Mouse (Mus musculus) adrenal gland, adult 8-10 months (tissue): ENCODE results near the gene P3h2. TPM values are rescaled to one million over a fixed set of nuclear protein-coding genes. Genes with fewer than 3 reads are reported as not detected.

Source experiments
- DNase-seq: peaks from one replicate; pipeline ENCODE4 v3.0.0; 2022
- total RNA-seq, 4 experiments: library from RNA; stranded (reverse); gene quantifications; 2 replicates each; pipeline ENCODE4 v1.2.4; 2022

Gene P3h2
- total RNA-seq, 4 experiments from 2014 or later = 8.9 to 11.1 (median 9.7) TPM

DNA sequence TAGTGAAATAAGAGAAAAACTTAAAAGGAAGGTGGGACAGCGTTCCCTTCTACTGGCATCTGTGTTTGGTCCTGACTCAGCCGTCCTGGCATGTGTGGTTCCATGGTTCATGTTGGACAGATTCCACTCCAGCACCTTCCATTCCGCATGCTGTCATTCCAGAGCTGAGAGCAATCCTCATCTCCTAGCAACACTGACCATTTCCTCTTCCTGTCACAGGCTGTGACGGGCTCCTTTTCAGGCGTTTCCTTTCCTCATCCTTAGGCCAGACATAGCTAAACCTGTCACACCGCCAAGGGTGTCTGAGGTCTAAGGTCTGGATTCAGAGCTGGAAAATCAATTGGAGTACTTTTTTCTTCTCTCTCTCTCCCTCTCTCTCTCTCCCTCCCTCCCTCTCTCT lies 40.5 kb downstream of the P3h2 start:
- no peak for DNase-seq

DNA sequence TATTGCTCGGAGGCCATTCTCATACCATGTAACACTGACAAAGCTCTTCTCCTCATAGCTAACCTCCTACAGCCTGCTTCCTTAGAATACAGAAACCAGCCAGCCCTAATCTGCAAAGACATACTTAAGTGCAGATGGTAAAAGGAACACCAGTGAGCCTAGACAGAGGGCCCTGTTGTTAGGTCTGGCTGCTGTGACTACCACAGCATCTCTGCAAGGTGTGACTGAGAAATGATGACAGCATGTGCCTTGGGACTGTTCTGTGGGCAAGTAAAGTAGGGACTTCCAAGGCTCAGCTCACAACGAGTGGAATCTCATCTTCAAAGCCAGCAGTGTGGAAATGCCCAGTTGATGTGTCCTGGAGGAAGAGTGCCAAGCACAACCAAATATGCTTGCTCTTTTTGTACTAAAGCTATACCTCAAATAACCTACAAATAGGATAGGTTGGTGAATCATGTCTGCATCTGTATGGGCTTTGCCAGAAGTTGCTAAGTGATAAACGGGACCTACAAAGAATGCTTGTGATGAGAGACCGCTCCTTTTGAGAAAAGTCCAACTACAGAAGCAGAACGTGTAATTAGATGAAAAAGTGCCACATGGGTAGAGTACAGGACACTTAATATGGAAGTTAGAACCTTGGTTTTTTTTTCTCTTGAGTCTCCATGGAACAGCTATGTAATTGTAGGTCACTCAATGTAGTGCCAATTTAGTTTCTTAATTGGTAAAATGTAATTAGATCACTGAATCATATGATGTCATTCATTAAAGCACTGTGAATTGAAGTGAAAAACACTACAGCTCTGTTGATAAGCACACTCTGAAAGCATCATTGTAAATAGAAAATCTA lies 45.1 kb downstream of the P3h2 start:
- no peak for DNase-seq

DNA sequence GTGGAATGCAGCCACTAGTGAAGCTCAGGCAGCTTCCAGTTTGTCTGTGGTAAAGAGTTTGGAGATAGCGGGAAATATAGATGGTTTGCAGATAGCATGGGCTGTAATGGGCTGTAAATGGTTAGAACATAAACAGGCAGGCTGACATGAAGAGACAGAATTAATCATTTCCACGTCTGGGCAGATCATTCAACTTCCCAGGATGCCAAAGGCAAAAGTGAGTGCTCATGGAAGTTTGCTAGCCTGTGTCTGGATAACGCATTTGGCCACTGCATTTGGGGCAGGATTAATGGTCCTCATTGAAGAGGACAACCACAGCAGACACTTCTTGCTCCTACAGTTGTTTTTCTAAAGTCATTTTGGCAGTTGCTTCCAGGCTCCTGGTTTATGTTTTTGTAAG lies 52.0 kb downstream of the P3h2 start:
- DNase-seq = no peak

DNA sequence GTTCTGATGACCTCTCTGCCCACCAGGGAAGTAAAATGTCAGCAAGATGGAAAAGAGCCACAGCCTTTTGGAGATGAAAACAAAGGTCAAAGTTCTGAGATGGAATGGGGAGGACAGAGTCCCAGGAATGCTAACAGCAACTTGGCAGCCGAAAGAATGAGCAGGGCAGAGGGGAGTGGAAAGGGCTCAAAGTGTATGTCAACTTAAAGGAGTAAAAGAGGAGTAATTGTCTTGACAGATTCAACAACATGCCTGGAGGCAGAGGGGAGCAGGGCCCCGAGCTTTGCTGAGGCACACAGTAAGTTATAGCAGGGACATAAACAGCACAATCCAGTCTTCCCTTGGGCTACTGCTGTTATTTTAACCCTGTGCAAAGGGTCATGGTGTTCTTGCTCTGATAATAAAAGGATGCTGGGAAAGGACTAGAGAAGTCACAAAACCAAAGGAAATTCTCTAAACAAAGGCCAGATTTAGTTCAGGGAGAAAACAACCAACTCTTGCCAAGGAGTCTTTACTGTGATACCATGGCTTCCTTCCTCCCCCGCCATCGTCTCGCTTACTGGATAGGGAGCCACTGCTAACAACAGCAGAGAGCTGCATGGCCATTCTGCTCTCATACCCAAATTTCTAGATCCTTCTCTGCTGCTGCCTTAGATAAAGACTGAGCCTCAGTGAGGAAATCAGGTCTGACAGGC lies 56.0 kb downstream of the P3h2 start:
- DNase-seq = no peak

GRCm38 (mm10) chr16:26047870-26048269 lies 57.7 kb downstream of the P3h2 start:
- no peak for DNase-seq

DNA sequence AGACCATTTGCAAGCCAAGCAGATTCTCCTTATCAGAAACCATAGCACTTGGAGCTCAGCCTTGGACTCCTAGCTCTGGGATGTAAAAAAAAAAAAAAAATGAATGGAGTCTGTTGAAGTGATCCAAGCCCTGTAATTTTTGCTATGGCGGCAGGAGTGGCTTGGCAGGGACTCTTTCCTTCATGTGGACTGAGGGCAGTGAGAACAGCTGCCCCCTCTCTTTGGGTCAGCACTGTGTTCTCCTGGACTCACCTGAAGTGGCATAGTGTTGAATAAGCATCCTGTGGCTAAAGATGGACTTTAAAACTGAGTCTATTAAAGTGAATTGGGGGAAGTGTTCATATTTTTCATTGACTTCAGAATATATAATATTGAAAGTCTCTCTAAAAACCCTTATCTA lies 58.2 kb downstream of the P3h2 start:
- no peak for DNase-seq

DNA sequence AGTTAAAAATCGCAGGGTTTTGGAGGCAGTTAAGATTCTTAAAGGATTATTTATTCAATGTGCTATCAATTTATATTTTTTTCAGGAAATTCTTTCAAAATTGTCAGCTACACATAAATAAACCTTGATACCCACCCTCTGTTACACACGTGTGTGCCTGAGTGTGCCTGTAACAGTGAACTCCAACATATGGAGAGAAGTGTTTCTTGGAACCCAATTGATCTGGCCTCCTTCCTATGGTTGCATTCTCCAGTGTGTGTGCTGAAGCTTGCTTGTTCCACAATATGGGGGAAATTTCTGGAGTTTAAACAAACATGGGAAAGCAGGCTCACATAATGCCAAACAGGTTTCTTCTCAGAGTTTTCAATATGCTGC lies 63.7 kb downstream of the P3h2 start:
- DNase-seq = no peak

GRCm38 (mm10) chr16:26041021-26041928 lies 64.3 kb downstream of the P3h2 start:
- DNase-seq = peak; percentile 19

GRCm38 (mm10) chr16:26039320-26039719 lies 66.3 kb downstream of the P3h2 start:
- DNase-seq = no peak

DNA sequence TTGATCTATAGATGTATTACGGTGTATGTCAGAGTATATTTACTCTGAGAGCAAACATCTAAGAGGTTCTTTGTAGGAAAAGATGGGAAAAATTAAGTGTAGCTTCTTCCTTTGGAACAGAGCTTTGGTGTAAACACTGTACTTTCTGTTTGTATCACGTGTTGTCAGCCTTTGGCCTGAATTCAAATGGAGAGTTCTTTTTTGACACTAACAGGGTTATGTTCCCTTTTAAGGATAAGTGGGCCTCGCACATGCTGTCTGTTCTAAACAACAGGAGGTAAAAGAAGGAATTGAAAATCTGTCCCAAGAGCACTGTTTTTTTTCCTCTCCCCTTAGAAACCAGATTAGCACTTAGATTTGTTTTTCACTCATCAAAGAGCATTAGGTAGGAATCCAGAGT lies 70.1 kb downstream of the P3h2 start:
- no peak for DNase-seq

DNA sequence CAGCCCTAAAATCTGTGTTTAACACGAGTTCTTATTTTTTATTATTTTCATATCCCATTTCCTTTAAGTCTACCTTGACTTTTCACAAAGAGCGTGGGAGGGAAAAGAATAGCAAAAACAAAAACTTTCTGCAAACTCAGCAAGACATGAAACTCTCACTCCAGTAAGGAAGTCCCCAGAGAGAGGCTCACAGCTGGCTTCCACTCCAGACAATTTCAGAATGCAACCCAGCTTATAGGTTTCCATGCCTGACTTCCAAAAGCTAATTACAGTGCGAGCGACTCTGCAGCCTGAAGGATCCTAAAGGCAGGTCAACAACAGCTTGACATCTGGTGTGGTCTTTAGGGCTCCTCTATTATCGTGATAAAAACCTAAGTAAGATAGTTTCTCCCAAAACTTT lies 70.5 kb downstream of the P3h2 start:
- no peak for DNase-seq

- no peak for DNase-seq
These were observed 76.1 kb downstream of the P3h2 start for GRCm38 (mm10) chr16:26029424-26030012.

DNA sequence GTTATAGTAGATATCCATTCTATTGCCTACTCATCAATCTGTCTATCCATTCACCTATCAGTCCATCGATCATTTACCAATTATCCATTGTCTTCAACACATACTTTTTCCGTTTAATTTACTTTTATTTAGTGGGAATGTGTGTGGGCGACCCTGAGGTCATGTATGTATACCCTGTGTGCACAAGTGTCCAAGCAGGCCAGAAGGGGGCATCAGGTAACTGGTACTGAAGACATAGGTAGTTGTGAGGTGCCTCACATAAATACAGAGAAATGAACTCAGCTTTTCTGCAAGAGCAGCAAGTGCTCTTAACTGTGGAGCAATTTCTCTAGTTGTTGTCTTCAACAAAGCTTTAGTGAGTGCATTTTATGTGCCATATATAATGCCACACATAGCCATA lies 79.2 kb downstream of the P3h2 start:
- DNase-seq = no peak

- no peak for DNase-seq
These were observed 81.0 kb downstream of the P3h2 start for GRCm38 (mm10) chr16:26024543-26024942.

GRCm38 (mm10) chr16:26023352-26023751 lies 82.2 kb downstream of the P3h2 start:
- no peak for DNase-seq

DNA sequence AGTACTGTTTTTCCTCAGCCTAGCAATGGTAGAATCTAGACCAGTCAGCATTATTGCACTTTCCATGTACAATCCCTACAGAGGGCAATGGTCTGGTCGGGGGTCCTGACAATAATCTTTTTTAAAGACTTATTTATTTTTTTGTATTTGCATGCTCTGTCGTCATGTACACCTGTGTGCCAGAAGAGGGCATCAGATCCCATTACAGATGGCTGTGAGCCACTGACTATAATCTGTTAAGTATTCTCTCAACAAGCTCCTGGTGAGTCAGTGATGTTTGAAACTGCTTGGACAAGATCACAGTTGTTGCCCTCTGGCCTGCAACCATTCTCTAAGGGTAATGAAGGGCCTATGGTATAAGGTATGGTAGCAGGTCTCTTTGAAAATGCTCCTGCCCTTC lies 83.8 kb downstream of the P3h2 start:
- no peak for DNase-seq

DNA sequence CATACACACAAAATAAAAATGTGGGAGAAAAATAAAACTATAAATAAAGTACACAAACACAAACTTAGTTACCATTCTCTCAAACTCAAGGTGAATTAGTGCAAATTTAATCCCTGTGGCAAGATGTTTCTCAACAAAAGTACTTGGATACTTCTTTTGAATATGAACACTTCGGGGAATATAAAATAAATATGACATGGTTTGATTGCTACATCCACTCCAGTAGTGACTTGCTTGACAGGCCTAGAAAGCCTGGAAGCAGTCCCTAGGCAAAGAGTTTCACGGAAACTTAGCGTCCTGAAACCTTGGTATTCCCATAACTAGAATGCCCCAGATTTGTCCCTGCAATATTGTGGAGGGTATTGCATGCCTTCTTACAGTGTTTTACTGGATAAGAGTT lies 99.8 kb downstream of the P3h2 start:
- DNase-seq = no peak

GRCm38 (mm10) chr16:26003261-26003660 lies 102.3 kb downstream of the P3h2 start:
- DNase-seq = no peak

GRCm38 (mm10) chr16:26002848-26003247 lies 102.7 kb downstream of the P3h2 start:
- DNase-seq = no peak

DNA sequence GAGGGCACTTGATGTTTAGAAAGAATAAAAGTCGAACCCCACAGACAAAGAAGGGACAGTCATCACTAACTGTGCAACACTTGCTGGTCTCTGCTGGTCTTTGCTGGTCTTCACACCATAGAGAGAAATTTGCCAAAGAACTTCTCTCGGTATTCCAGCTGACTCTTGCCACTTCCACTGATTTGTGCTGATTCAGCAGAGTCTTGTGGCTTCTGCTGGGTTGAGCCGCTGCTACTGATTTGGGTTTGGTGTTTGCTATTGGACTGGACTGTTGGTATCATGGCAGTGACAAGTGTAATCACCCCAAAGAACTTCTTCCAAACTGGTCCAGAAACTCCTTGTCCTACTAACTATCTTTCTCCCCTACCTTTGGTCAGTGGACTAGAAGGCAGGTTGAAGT lies 111.0 kb downstream of the P3h2 start:
- no peak for DNase-seq

DNA sequence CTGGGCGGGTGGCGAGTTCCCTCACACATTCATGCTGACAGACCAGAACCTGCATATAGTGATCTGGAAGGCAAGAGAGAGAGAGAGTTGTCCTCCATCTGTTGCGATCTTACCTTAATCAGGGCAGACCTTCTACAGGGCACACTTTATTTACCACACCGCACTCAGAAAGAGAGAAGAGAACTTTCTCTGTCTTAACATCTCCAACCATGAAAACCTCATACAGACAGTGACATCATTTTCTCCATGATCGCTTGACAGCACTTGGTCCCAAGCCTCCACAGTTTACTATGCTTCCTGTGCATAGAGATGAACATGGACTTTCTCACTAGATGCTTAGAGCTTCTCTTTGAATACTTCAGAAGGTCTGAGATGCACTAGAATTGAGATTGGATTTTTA lies 118.4 kb downstream of the P3h2 start:
- no peak for DNase-seq

GRCm38 (mm10) chr16:25983635-25984034 lies 121.9 kb downstream of the P3h2 start:
- DNase-seq = no peak

DNA sequence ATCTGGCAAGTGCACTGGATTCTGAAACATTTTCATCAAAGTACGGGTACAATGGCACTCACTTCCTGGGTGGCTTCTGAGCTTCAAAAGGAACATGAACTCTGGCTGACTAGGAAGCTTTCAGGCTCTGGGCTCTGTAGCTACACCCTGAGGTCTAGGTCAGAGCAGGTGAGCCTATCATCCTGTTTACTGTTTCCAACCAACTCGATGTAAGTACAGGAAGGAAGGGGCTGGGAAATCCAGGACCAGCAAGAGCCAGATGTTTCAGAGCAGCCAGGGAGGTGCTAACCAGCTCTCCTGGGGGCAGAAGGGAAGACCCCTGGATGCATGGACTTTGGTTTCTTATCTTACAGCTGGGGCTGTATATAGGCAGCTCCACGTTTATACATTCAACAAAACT lies 126.5 kb downstream of the P3h2 start:
- DNase-seq = no peak
